Mouse (Mus musculus) stomach, embryonic 16.5 days (tissue): Measurements from ENCODE around the gene Sult6b2. TPM values are rescaled to one million over a fixed set of nuclear protein-coding genes. Genes with fewer than 3 reads are reported as not detected.
A peak's percentile ranks its signal among the peaks of the same experiment; 100 is the strongest.

ENCODE experiments used
- ATAC-seq: fragments of 200-750 bp; cut with Nextera tagmentation; 2 replicates; pipeline ENCODE4 v1.8.0; 2017; ENCODE audit warnings: moderate number of reproducible peaks, moderate TSS enrichment; ENCODE audit not compliant: insufficient read depth, low FRiP score
- H3K27ac ChIP-seq: fragments of 300-500 bp; sonication (generic); 2 replicates; pipeline ENCODE4 v1.5.1; 2014; ENCODE audit warnings: low read length
- H3K27me3 ChIP-seq: fragments of 300-500 bp; sonication (generic); 2 replicates; pipeline ENCODE4 v1.6.1; 2014; ENCODE audit warnings: low read length, control low read depth, mixed read lengths; ENCODE audit not compliant: control insufficient read depth, insufficient read depth
- H3K36me3 ChIP-seq: fragments of 300-500 bp; sonication (generic); 2 replicates; pipeline ENCODE4 v1.6.1; 2014; ENCODE audit warnings: low read length; ENCODE audit not compliant: control insufficient read depth, insufficient read depth
- H3K4me1 ChIP-seq: fragments of 300-500 bp; sonication (generic); 2 replicates; pipeline ENCODE4 v1.6.1; 2014; ENCODE audit warnings: low read length, control low read depth, mixed read lengths; ENCODE audit not compliant: control insufficient read depth, insufficient read depth
- H3K4me2 ChIP-seq: fragments of 300-500 bp; sonication (generic); 2 replicates; pipeline ENCODE4 v1.6.1; 2014; ENCODE audit warnings: low read depth, low read length, mixed read lengths
- H3K4me3 ChIP-seq: fragments of 300-500 bp; sonication (generic); replicated peaks from 2 replicates; pipeline ENCODE4 v1.5.1; 2014; ENCODE audit warnings: mild to moderate bottlenecking, low read length
- H3K9ac ChIP-seq: fragments of 300-500 bp; sonication (generic); 2 replicates; pipeline ENCODE4 v1.6.1; 2014; ENCODE audit warnings: low read length
- H3K9me3 ChIP-seq: fragments of 300-500 bp; sonication (generic); replicated peaks from 2 replicates; pipeline ENCODE4 v1.6.1; 2016; ENCODE audit warnings: low read length, control low read depth; ENCODE audit not compliant: control insufficient read depth
- WGBS: fragments of 180-500 bp; shearing (Covaris S2); extraction: QIAGEN DNeasy Blood & Tissue Kit; methylation state at CpG from one replicate; pipeline ENCODE4 v1.1.7; 2014; 5-methylcytosine and 5-hydroxymethylcytosine counted together
- polyA plus RNA-seq: library from polyadenylated mRNA; unstranded; fragments of >200 nt; fragmentation: Nextera tagmentation; extraction: Ambion mirVana; gene quantifications from 2 replicates; pipeline ENCODE4 v1.2.1, GENCODE M21; 2015

Sult6b2 gene
- polyA plus RNA-seq, 1 experiment from 2014 or later = 3.1 TPM

DNA sequence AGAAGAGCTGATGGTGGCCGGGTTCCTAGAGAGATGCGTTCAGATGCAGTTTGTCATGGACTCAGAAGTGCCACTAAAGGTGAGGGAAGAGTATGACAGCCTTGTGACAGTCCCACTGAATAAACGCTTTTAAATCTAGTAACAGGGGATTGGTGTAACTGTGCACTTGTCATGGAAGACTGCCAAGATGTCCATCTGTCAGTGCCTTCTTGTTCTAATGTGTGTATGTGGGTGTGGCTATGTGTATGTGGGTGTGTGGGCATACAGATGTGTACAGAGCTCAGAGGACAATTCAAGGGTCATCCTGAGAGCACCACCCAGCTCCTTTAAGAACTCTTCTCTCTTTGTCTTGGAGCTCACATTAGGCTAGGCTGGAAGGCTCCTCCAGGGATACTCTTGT, 11.2 kb upstream of the Sult6b2 start:
- no peaks in the 10 kb centered on the region for H3K9me3 ChIP-seq
- no peaks in the 10 kb centered on the region for H3K27me3 ChIP-seq
- no peaks in the 10 kb centered on the region for H3K36me3 ChIP-seq
- 68% methylated on average over 3 of the region's 3 CpGs for WGBS
- no peak overlapping the region for H3K4me2 ChIP-seq
- H3K4me3 ChIP-seq = no peak overlapping the region
- H3K27ac ChIP-seq = no peak overlapping the region
- no peaks in the 10 kb centered on the region for H3K4me1 ChIP-seq
- ATAC-seq = no peak
- H3K9ac ChIP-seq = no peak overlapping the region

DNA sequence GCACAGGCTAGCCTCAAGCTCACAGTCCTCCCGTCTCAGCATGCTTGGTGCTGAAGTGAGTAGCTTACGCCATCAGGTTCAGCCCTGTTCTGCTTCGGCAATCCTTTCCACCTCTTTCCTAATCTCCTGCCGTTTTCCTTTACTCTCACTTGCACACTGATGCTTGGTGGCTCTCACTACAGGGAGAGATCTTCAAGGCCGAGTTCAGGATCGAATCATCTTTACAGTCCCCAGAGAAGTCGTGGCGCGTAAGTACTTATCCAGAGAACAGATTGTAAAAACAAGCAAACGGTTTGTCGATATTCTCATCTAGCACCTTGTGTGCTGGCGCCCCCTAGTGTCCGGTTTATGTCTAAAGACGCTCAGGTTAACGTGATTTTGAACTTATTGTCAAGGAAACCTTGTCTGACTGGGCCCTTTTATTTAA, 10.2 kb upstream of the Sult6b2 start:
- Histone ChIP-seq H3K36me3 (no peaks in the 10 kb centered on the region), H3K4me3 (peak overlapping the region; percentile 49), H3K9me3 (no peaks in the 10 kb centered on the region), H3K4me1 (no peaks in the 10 kb centered on the region), H3K9ac (peak overlapping the region; percentile 64), H3K4me2 (peak overlapping the region; percentile 78), H3K27ac (no peak overlapping the region), H3K27me3 (no peaks in the 10 kb centered on the region)
- WGBS = 3% methylated on average over 15 of the region's 15 CpGs
- ATAC-seq = peak; percentile 46

GRCm38 (mm10) chr6:142814011-142814410, 9.7 kb upstream of the Sult6b2 start:
- 41% methylated on average over 10 of the region's 10 CpGs for WGBS
- Histone ChIP-seq H3K4me3 (peak overlapping the region; percentile 49), H3K36me3 (no peaks in the 10 kb centered on the region), H3K9ac (peak overlapping the region; percentile 64), H3K27ac (no peak overlapping the region), H3K4me2 (peak overlapping the region; percentile 78), H3K9me3 (no peaks in the 10 kb centered on the region), H3K27me3 (no peaks in the 10 kb centered on the region), H3K4me1 (no peaks in the 10 kb centered on the region)
- no peak for ATAC-seq

- H3K27ac ChIP-seq = no peak overlapping the region
- WGBS = 76% methylated on average over 5 of the region's 5 CpGs
- no peaks in the 10 kb centered on the region for H3K36me3 ChIP-seq
- H3K9me3 ChIP-seq = no peaks in the 10 kb centered on the region
- no peak overlapping the region for H3K9ac ChIP-seq
- ATAC-seq = no peak
- H3K4me3 ChIP-seq = no peak overlapping the region
- no peak overlapping the region for H3K4me2 ChIP-seq
- no peaks in the 10 kb centered on the region for H3K4me1 ChIP-seq
- no peaks in the 10 kb centered on the region for H3K27me3 ChIP-seq
Measured at GRCm38 (mm10) chr6:142812969-142813368, 8.7 kb upstream of the Sult6b2 start.

DNA sequence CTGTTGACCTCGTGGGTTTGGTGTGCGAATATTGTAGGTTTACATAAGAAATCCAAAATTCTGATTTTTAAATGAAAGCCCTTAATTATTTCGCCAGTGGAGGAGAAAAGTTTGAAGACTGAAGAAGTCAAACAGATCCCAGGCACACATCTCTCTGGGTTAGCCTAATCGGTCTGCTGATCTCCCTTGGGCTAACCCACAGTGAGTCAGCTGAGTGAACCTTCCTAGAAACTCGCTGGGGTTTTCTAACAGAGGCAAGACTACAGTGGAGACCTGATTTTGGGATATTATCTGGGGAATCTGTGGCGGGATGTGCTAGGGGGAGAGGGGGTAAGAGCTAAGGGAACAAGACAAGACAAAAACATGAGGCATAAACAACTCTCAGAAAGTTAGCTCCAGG, 5.9 kb upstream of the Sult6b2 start:
- 68% methylated on average over 6 of the region's 6 CpGs for WGBS
- no peaks in the 10 kb centered on the region for H3K36me3 ChIP-seq
- no peaks in the 10 kb centered on the region for H3K9me3 ChIP-seq
- ATAC-seq = no peak
- no peak overlapping the region for H3K27ac ChIP-seq
- H3K9ac ChIP-seq = no peak overlapping the region
- H3K4me3 ChIP-seq = no peak overlapping the region
- H3K27me3 ChIP-seq = no peaks in the 10 kb centered on the region
- no peak overlapping the region for H3K4me2 ChIP-seq
- no peaks in the 10 kb centered on the region for H3K4me1 ChIP-seq

DNA sequence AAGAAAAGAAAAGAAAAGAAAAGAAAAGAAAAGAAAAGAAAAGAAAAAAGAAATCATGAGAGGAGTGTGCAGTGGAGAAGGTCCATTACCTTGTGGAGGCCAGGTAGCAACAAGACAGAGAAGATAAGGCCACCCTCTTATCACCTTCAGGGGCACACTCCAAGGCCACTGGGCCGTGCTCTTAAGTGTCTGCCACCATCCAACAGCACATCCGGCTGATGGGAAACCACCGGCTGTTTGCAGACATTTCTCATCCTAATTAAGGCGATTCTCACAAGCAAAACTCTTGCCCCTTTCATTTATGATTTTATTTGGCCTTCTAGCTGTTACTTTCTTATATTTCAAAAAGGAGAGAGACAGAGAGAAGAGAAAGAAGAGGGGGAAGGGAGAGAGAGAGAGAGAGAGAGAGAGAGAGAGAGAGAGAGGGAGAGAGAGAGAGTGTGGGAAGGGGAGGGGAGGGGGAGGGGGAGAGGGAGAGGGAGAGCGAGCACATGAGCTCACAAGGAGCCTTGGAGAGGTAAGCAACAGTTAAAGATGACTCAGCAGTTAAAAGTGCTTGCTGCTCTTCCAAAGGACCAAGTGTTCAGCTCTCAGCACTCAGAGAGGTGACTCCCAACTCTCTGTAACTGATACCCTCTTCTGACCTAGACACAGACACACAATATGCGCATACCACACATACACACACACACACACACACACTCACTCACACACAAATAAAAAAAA, 5.2 kb upstream of the Sult6b2 start:
- 37% methylated on average over 6 of the region's 6 CpGs for whole genome bisulfite sequencing
- H3K9ac ChIP-seq = no peak overlapping the region
- no peak overlapping the region for H3K27ac ChIP-seq
- no peaks in the 10 kb centered on the region for H3K27me3 ChIP-seq
- no peak overlapping the region for H3K4me2 ChIP-seq
- H3K4me1 ChIP-seq = no peaks in the 10 kb centered on the region
- H3K4me3 ChIP-seq = no peak overlapping the region
- no peaks in the 10 kb centered on the region for H3K9me3 ChIP-seq
- no peaks in the 10 kb centered on the region for H3K36me3 ChIP-seq
- ATAC-seq = no peak

- no peaks in the 10 kb centered on the region for H3K36me3 ChIP-seq
- H3K4me1 ChIP-seq = no peaks in the 10 kb centered on the region
- no peak overlapping the region for H3K27ac ChIP-seq
- H3K4me2 ChIP-seq = no peak overlapping the region
- WGBS = 70% methylated on average over 4 of the region's 4 CpGs
- no peak overlapping the region for H3K4me3 ChIP-seq
- H3K9ac ChIP-seq = no peak overlapping the region
- H3K9me3 ChIP-seq = no peaks in the 10 kb centered on the region
- no peak for ATAC-seq
- no peaks in the 10 kb centered on the region for H3K27me3 ChIP-seq
Measured at GRCm38 (mm10) chr6:142806326-142806725, 2.0 kb upstream of the Sult6b2 start.

GRCm38 (mm10) chr6:142802617-142803525, 1.4 kb downstream of the Sult6b2 start:
- Histone ChIP-seq H3K9ac (no peak overlapping the region), H3K27ac (no peak overlapping the region), H3K27me3 (no peaks in the 10 kb centered on the region), H3K9me3 (no peaks in the 10 kb centered on the region), H3K36me3 (no peaks in the 10 kb centered on the region), H3K4me2 (no peak overlapping the region), H3K4me3 (no peak overlapping the region), H3K4me1 (no peaks in the 10 kb centered on the region)
- WGBS = 52% methylated on average over 11 of the region's 11 CpGs
- no peak for ATAC-seq

DNA sequence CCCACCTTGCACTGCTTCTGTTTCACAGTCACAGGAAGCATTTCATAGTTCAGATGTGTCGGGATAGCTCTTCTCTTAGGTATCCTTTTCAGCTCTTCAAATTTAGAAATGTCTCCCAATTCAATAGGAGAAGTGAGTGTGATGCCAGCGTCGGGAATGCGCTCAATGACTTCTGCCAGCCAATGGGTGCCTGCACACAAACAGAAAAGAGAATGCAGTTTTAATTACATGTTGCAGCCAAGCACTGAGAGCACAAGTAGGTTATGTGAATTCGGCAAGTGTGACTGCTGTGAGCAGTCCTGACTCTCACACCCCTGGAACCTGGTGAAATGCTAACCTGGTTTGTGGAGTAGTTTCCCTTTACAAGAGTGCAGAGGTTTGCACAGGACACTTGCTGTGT, 2.6 kb downstream of the Sult6b2 start:
- 84% methylated on average over 5 of the region's 5 CpGs for WGBS

More for the DNA sequence above, 2.6 kb downstream of the Sult6b2 start:
- Histone ChIP-seq H3K9me3 (no peaks in the 10 kb centered on the region), H3K4me2 (no peak overlapping the region), H3K36me3 (no peaks in the 10 kb centered on the region), H3K9ac (no peak overlapping the region), H3K27ac (no peak overlapping the region), H3K4me3 (no peak overlapping the region), H3K27me3 (no peaks in the 10 kb centered on the region), H3K4me1 (no peaks in the 10 kb centered on the region)
- no peak for ATAC-seq
